Mouse (Mus musculus): ENCODE measurements around the gene Rgl1.

DNA sequence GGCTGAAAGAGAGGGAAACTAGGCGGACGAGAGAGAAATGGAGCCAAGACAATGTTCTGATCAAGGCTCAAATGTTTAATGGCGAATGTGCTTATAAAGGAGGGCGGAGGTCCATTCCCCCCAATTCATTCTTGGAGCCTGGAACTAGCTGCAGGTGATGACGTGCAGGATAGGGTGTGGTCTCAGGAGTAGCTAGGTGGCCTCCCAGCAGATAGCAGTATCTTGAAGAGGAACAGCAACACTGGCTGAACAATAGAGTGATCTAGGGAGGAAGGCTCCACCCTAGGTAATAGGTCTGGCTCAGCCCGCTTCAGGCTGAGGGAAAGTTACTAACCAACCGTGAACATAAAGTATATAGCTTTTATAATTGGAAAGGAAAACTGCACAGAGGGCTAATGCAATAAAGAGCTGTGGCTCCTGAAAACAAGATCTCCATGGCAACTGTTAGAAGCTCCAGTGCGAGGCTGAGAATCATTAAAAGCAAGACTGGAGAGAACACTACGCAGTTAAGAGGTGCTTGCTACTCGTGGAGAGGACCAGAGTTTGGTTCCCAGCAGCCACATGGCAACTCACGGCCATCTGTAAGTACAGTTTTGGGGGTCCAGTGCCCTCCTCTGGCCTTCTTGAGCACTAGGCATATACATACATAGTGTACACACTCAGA, 44.5 kb downstream of the Rgl1 start:
- no peak for TF ChIP-seq CTCF (conservative IDR thresholded peaks at IDR 0.05; ENCODE audit: low read length)
- TF ChIP-seq NANOG (IDR thresholded peaks at IDR 0.05; ENCODE audit: borderline replicate concordance, low read length): no peak
- no peak for TF ChIP-seq POU5F1 (IDR thresholded peaks at IDR 0.05; ENCODE audit: borderline replicate concordance, low read length)
